Mouse (Mus musculus) olfactory bulb, adult 2 months (tissue): Measurements from ENCODE around the gene Cnnm3.

Experiments
- CTCF ChIP-seq: fragments of 200-500 bp; IDR thresholded peaks from 2 replicates; pipeline ENCODE4 v1.5.1; 2012; ENCODE audit warnings: low read depth, mild to moderate bottlenecking, low read length, moderate library complexity; ENCODE audit not compliant: insufficient read depth
- POLR2A ChIP-seq: fragments of 200-500 bp; IDR thresholded peaks from 2 replicates; pipeline ENCODE4 v1.6.1; 2012; ENCODE audit warnings: mild to moderate bottlenecking, low read depth, low read length, moderate library complexity; ENCODE audit not compliant: insufficient read depth

DNA sequence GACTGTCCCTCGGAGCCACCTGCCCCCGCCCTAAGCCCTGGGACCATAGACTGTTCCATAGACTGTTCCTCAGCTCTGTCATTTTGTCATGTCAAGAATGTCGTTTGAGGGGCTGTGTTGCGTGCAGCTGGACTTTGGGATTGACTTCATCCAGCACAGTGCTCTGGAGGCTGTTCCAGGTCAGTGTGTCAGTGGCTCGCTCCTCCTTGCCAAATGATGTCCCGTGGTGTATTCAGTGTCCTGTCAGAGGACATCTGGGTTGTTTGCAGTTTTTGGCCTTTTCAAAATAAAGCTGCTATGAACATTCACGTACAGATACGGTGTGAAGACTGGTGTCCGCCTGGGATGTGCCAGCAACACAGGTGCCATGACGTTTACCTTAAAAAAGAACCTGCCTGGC, 15.2 kb downstream of the Cnnm3 start:
- TF ChIP-seq CTCF (no peak), POLR2A (no peak)
